Mouse (Mus musculus) limb, embryonic 12.5 days (tissue): Measurements from ENCODE around the gene Calb2. TPM values are rescaled to one million over a fixed set of nuclear protein-coding genes. Genes with fewer than 3 reads are reported as not detected.

Experiments used
- ATAC-seq: fragments of 200-750 bp; cut with Nextera tagmentation; 2 replicates; pipeline ENCODE4 v1.8.0; 2017; ENCODE audit warnings: low read depth, moderate TSS enrichment; ENCODE audit not compliant: insufficient number of reproducible peaks, insufficient read depth, low FRiP score, low TSS enrichment
- H3K27ac ChIP-seq: fragments of 300-500 bp; sonication (generic); 2 replicates; pipeline ENCODE4 v1.5.1; 2016; ENCODE audit warnings: mild to moderate bottlenecking, moderate library complexity
- H3K27me3 ChIP-seq: fragments of 300-500 bp; sonication (generic); 2 replicates; pipeline ENCODE4 v1.6.1; 2016; ENCODE audit warnings: mild to moderate bottlenecking, moderate library complexity
- H3K36me3 ChIP-seq: fragments of 300-500 bp; sonication (generic); 2 replicates; pipeline ENCODE4 v1.6.1; 2016; ENCODE audit warnings: mild to moderate bottlenecking, moderate library complexity
- H3K4me1 ChIP-seq: fragments of 300-500 bp; sonication (generic); replicated peaks from 2 replicates; pipeline ENCODE4 v1.6.1; 2016
- H3K4me2 ChIP-seq: fragments of 300-500 bp; sonication (generic); 2 replicates; pipeline ENCODE4 v1.6.1; 2016; ENCODE audit warnings: mild to moderate bottlenecking, moderate library complexity
- H3K4me3 ChIP-seq: fragments of 300-500 bp; sonication (generic); replicated peaks from 2 replicates; pipeline ENCODE4 v1.5.1; 2016; ENCODE audit warnings: mild to moderate bottlenecking
- H3K9ac ChIP-seq: fragments of 300-500 bp; sonication (generic); replicated peaks from 2 replicates; pipeline ENCODE4 v1.6.1; 2016; ENCODE audit warnings: mild to moderate bottlenecking, moderate library complexity
- H3K9me3 ChIP-seq: fragments of 300-500 bp; sonication (generic); 2 replicates; pipeline ENCODE4 v1.6.1; 2016; ENCODE audit warnings: mild to moderate bottlenecking, moderate library complexity
- WGBS: fragments of 180-500 bp; shearing (Covaris S2); methylation state at CpG from one replicate; pipeline ENCODE4 v1.1.7; 2016; 5-methylcytosine and 5-hydroxymethylcytosine counted together
- polyA plus RNA-seq: library from polyadenylated mRNA; unstranded; fragments of >200 nt; fragmentation: Nextera tagmentation; extraction: Ambion mirVana; gene quantifications from 2 replicates; pipeline ENCODE4 v1.2.1, GENCODE M21; 2016

Calb2 gene
- polyA plus RNA-seq, 1 experiment from 2014 or later, result 15.5 TPM

GRCm38 (mm10) chr8:110177359-110178155 is 9.5 kb upstream of the Calb2 start:
- Histone ChIP-seq H3K4me2 (no peak overlapping the region), H3K27ac (no peak overlapping the region)

GRCm38 (mm10) chr8:110174826-110175225 is 6.8 kb upstream of the Calb2 start:
- no peak for ATAC-seq
- no peak overlapping the region for H3K4me3 ChIP-seq
- H3K27ac ChIP-seq, result no peak overlapping the region
- 81% methylated on average over 4 of the region's 4 CpGs for WGBS
- no peaks in the 10 kb centered on the region for H3K36me3 ChIP-seq
- H3K9ac ChIP-seq, result no peak overlapping the region
- peaks cover 42% of the 10 kb centered on the region for H3K27me3 ChIP-seq
- no peak overlapping the region for H3K4me2 ChIP-seq
- 0 out of 2 replicates have a peak, but pooled peaks cover 4% of the 10 kb centered on the region for H3K4me1 ChIP-seq
- H3K9me3 ChIP-seq, result no peaks in the 10 kb centered on the region

More at GRCm38 (mm10) chr8:110177359-110178155, 9.5 kb upstream of the Calb2 start:
- ATAC-seq, result no peak
- H3K4me3 ChIP-seq, result no peak overlapping the region
- peaks cover 36% of the 10 kb centered on the region for H3K27me3 ChIP-seq
- no peaks in the 10 kb centered on the region for H3K9me3 ChIP-seq
- 0 out of 2 replicates have a peak, but pooled peaks cover 4% of the 10 kb centered on the region for H3K4me1 ChIP-seq
- H3K36me3 ChIP-seq, result no peaks in the 10 kb centered on the region
- no peak overlapping the region for H3K9ac ChIP-seq
- WGBS, result 24% methylated on average over 22 of the region's 22 CpGs

GRCm38 (mm10) chr8:110172161-110172560 is 4.2 kb upstream of the Calb2 start:
- no peaks in the 10 kb centered on the region for H3K9me3 ChIP-seq
- H3K4me1 ChIP-seq, result no peaks in the 10 kb centered on the region
- no peak overlapping the region for H3K4me3 ChIP-seq
- 54% methylated on average over 6 of the region's 6 CpGs for WGBS
- no peak overlapping the region for H3K9ac ChIP-seq
- H3K27me3 ChIP-seq, result peaks cover 50% of the 10 kb centered on the region
- ATAC-seq, result no peak
- no peak overlapping the region for H3K27ac ChIP-seq
- H3K4me2 ChIP-seq, result no peak overlapping the region
- no peaks in the 10 kb centered on the region for H3K36me3 ChIP-seq

GRCm38 (mm10) chr8:110166270-110166669 is 1.7 kb downstream of the Calb2 start:
- H3K36me3 ChIP-seq, result no peaks in the 10 kb centered on the region
- H3K27me3 ChIP-seq, result peaks cover 44% of the 10 kb centered on the region
- no peak overlapping the region for H3K9ac ChIP-seq
- no peaks in the 10 kb centered on the region for H3K4me1 ChIP-seq
- H3K27ac ChIP-seq, result no peak overlapping the region
- no peak overlapping the region for H3K4me3 ChIP-seq
- ATAC-seq, result no peak
- WGBS, result 80% methylated on average over 8 of the region's 8 CpGs
- no peaks in the 10 kb centered on the region for H3K9me3 ChIP-seq
- no peak overlapping the region for H3K4me2 ChIP-seq

- H3K9ac ChIP-seq, result no peak overlapping the region
- no peaks in the 10 kb centered on the region for H3K4me1 ChIP-seq
- no peak overlapping the region for H3K4me2 ChIP-seq
- no peaks in the 10 kb centered on the region for H3K36me3 ChIP-seq
- WGBS, result 77% methylated on average over 6 of the region's 6 CpGs
- no peaks in the 10 kb centered on the region for H3K9me3 ChIP-seq
- H3K27ac ChIP-seq, result no peak overlapping the region
- no peak for ATAC-seq
- no peak overlapping the region for H3K4me3 ChIP-seq
- H3K27me3 ChIP-seq, result peaks cover 9% of the 10 kb centered on the region
Observed at GRCm38 (mm10) chr8:110162007-110162406, 6.0 kb downstream of the Calb2 start.

- no peaks in the 10 kb centered on the region for H3K4me1 ChIP-seq
- H3K4me3 ChIP-seq, result no peak overlapping the region
- 72% methylated on average over 6 of the region's 6 CpGs for WGBS
- no peak for ATAC-seq
- no peaks in the 10 kb centered on the region for H3K9me3 ChIP-seq
- no peak overlapping the region for H3K27ac ChIP-seq
- H3K9ac ChIP-seq, result no peak overlapping the region
- H3K4me2 ChIP-seq, result no peak overlapping the region
- H3K36me3 ChIP-seq, result no peaks in the 10 kb centered on the region
- H3K27me3 ChIP-seq, result no peaks in the 10 kb centered on the region; the same call in 1 of the 2 replicates
Observed at GRCm38 (mm10) chr8:110152951-110153350, 15.1 kb downstream of the Calb2 start.

- Histone ChIP-seq H3K9me3 (no peaks in the 10 kb centered on the region), H3K27me3 (no peaks in the 10 kb centered on the region), H3K4me3 (no peak overlapping the region), H3K36me3 (no peaks in the 10 kb centered on the region), H3K4me1 (no peaks in the 10 kb centered on the region), H3K27ac (no peak overlapping the region), H3K9ac (no peak overlapping the region), H3K4me2 (no peak overlapping the region)
- no peak for ATAC-seq
- 0% methylated on average over 4 of the region's 4 CpGs for WGBS
Observed at GRCm38 (mm10) chr8:110145538-110145937, 22.5 kb downstream of the Calb2 start.

- no peak for ATAC-seq
- no peak overlapping the region for H3K9ac ChIP-seq
- 67% methylated on average over 4 of the region's 4 CpGs for WGBS
- no peaks in the 10 kb centered on the region for H3K27me3 ChIP-seq
- no peaks in the 10 kb centered on the region for H3K36me3 ChIP-seq
- H3K4me2 ChIP-seq, result no peak overlapping the region
- H3K27ac ChIP-seq, result no peak overlapping the region
- no peak overlapping the region for H3K4me3 ChIP-seq
- H3K9me3 ChIP-seq, result no peaks in the 10 kb centered on the region
- H3K4me1 ChIP-seq, result no peaks in the 10 kb centered on the region
Observed at GRCm38 (mm10) chr8:110140770-110141169, 27.2 kb downstream of the Calb2 start.

GRCm38 (mm10) chr8:110140156-110140555 is 27.9 kb downstream of the Calb2 start:
- no peaks in the 10 kb centered on the region for H3K9me3 ChIP-seq
- no peak overlapping the region for H3K9ac ChIP-seq
- H3K4me3 ChIP-seq, result no peak overlapping the region
- 82% methylated on average over 3 of the region's 3 CpGs for WGBS
- no peaks in the 10 kb centered on the region for H3K36me3 ChIP-seq
- no peak for ATAC-seq
- H3K4me2 ChIP-seq, result no peak overlapping the region
- no peaks in the 10 kb centered on the region for H3K4me1 ChIP-seq
- H3K27ac ChIP-seq, result no peak overlapping the region
- no peaks in the 10 kb centered on the region for H3K27me3 ChIP-seq

GRCm38 (mm10) chr8:110135515-110135914 is 32.5 kb downstream of the Calb2 start:
- Histone ChIP-seq H3K27me3 (no peaks in the 10 kb centered on the region), H3K9me3 (no peaks in the 10 kb centered on the region), H3K9ac (no peak overlapping the region), H3K4me1 (no peaks in the 10 kb centered on the region), H3K4me3 (no peak overlapping the region), H3K36me3 (no peaks in the 10 kb centered on the region), H3K27ac (no peak overlapping the region), H3K4me2 (no peak overlapping the region)
- 80% methylated on average over 7 of the region's 7 CpGs for WGBS
- ATAC-seq, result no peak

- Histone ChIP-seq H3K4me1 (no peaks in the 10 kb centered on the region), H3K4me2 (no peak overlapping the region), H3K27me3 (no peaks in the 10 kb centered on the region), H3K9me3 (no peaks in the 10 kb centered on the region), H3K9ac (no peak overlapping the region), H3K36me3 (no peaks in the 10 kb centered on the region), H3K27ac (no peak overlapping the region), H3K4me3 (no peak overlapping the region)
- WGBS, result 90% methylated on average over 8 of the region's 8 CpGs
- no peak for ATAC-seq
Observed at GRCm38 (mm10) chr8:110134236-110134635, 33.8 kb downstream of the Calb2 start.

GRCm38 (mm10) chr8:110130537-110130936 is 37.5 kb downstream of the Calb2 start:
- no peak overlapping the region for H3K4me2 ChIP-seq
- 22% methylated on average over 13 of the region's 13 CpGs for WGBS
- H3K9ac ChIP-seq, result no peak overlapping the region
- H3K4me1 ChIP-seq, result no peaks in the 10 kb centered on the region
- no peak for ATAC-seq
- no peaks in the 10 kb centered on the region for H3K27me3 ChIP-seq
- H3K36me3 ChIP-seq, result no peaks in the 10 kb centered on the region
- H3K9me3 ChIP-seq, result 0 out of 2 replicates have a peak, but pooled peaks cover 6% of the 10 kb centered on the region
- H3K4me3 ChIP-seq, result no peak overlapping the region
- no peak overlapping the region for H3K27ac ChIP-seq
